Mouse (Mus musculus) liver, postnatal 0 days (tissue): ENCODE measurements around the gene Gm35549. TPM values are rescaled to one million over a fixed set of nuclear protein-coding genes. Genes with fewer than 3 reads are reported as not detected.

Experiments used
- ATAC-seq: fragments of 200-750 bp; cut with Nextera tagmentation; 2 replicates; pipeline ENCODE4 v1.8.0; 2017; ENCODE audit warnings: mild to moderate bottlenecking, moderate library complexity
- DNase-seq: peaks from one replicate; pipeline ENCODE4 v3.0.0-alpha.2; 2016
- H3K27ac ChIP-seq: fragments of 300-500 bp; sonication (generic); 2 replicates; pipeline ENCODE4 v1.5.1; 2014; ENCODE audit warnings: antibody characterized with exemption, moderate library complexity, mild to moderate bottlenecking, low read depth
- H3K27me3 ChIP-seq: fragments of 300-500 bp; sonication (generic); 2 replicates; pipeline ENCODE4 v1.6.1; 2014; ENCODE audit warnings: low read length, control low read depth, mixed read lengths; ENCODE audit not compliant: insufficient read depth
- H3K36me3 ChIP-seq: fragments of 300-500 bp; sonication (generic); replicated peaks from 2 replicates; pipeline ENCODE4 v1.6.1; 2014; ENCODE audit warnings: mild to moderate bottlenecking, control low read depth, low read length, moderate library complexity, mixed read lengths; ENCODE audit not compliant: insufficient read depth
- H3K4me1 ChIP-seq: fragments of 300-500 bp; sonication (generic); 2 replicates; pipeline ENCODE4 v1.6.1; 2014; ENCODE audit warnings: antibody characterized with exemption, mild to moderate bottlenecking, control low read depth; ENCODE audit not compliant: insufficient read depth
- H3K4me2 ChIP-seq: fragments of 300-500 bp; sonication (generic); 2 replicates; pipeline ENCODE4 v1.6.1; 2014; ENCODE audit warnings: low read depth, mild to moderate bottlenecking, low read length, moderate library complexity, mixed read lengths
- H3K4me3 ChIP-seq: fragments of 300-500 bp; sonication (generic); 2 replicates; pipeline ENCODE4 v1.5.1; 2014; ENCODE audit warnings: low read depth, low read length
- H3K9ac ChIP-seq: fragments of 300-500 bp; sonication (generic); replicated peaks from 2 replicates; pipeline ENCODE4 v1.6.1; 2014; ENCODE audit warnings: mild to moderate bottlenecking, moderate library complexity
- H3K9me3 ChIP-seq: fragments of 300-500 bp; sonication (generic); 2 replicates; pipeline ENCODE4 v1.6.1; 2016; ENCODE audit warnings: mild to moderate bottlenecking, control low read depth, low read length, mixed read lengths
- CTCF ChIP-seq: sonication (generic); IDR thresholded peaks from 2 replicates; pipeline ENCODE4 v1.5.1; 2016; ENCODE audit warnings: antibody characterized with exemption, low read depth
- EP300 ChIP-seq: IDR thresholded peaks from 2 replicates; pipeline ENCODE4 v1.6.1; 2016; ENCODE audit warnings: antibody characterized with exemption, low read depth, mild to moderate bottlenecking
- WGBS: fragments of 180-500 bp; shearing (Covaris S2); extraction: QIAGEN DNeasy Blood & Tissue Kit; methylation state at CpG from one replicate; pipeline ENCODE4 v1.1.7; 2014; ENCODE audit not compliant: insufficient replicate concordance; 5-methylcytosine and 5-hydroxymethylcytosine counted together
- polyA plus RNA-seq: library from polyadenylated mRNA; unstranded; fragments of >200 nt; fragmentation: Nextera tagmentation; extraction: Ambion mirVana; gene quantifications from 2 replicates; pipeline ENCODE4 v1.2.1, GENCODE M21; 2015

The Gm35549 gene
- polyA plus RNA-seq, 1 experiment from 2014 or later = not detected

DNA sequence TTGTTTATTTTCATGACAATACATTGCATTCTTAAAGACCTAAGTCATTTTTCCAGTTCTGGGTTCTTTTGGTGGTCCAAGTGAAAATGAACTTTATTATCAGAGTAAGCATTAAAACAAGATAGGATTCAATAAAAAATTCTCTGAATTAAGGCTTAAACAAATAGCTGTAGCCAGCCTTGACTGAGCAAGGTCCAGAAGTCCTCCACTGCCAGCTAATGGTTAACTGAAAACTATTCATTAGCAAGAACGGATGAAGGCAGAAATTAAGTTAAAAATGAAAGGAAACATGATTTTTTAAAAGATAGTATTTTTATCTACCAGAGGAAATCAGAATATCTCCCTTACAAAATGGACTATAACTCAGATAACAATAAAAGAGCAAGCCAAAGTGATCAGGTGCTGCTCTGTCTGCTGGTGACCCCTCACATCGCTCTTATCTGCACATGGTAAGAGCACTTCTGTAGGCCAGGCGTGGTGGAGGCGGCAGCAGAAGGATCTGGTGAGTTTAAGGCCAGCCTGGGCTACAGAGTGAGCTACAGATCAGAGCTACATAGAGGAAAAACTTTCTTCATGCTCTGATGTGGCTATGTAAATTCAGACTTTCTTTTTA, 28.5 kb downstream of the Gm35549 start:
- no peak overlapping the region for H3K4me3 ChIP-seq
- no peaks in the 10 kb centered on the region for H3K27me3 ChIP-seq
- no peak overlapping the region for H3K27ac ChIP-seq
- DNase-seq = no peak
- no peaks in the 10 kb centered on the region for H3K9me3 ChIP-seq
- peaks cover 5% of the 10 kb centered on the region; the same call in 1 of the 2 replicates for H3K36me3 ChIP-seq
- H3K9ac ChIP-seq = no peak overlapping the region
- no peak for TF ChIP-seq CTCF
- TF ChIP-seq EP300 = no peak
- no peaks in the 10 kb centered on the region for H3K4me1 ChIP-seq
- no peak overlapping the region for H3K4me2 ChIP-seq
- peak; percentile 54; the same call in 1 of the 2 replicates for ATAC-seq
- 58% methylated on average over 4 of the region's 4 CpGs for WGBS

- Histone ChIP-seq H3K4me1 (no peaks in the 10 kb centered on the region), H3K27me3 (no peaks in the 10 kb centered on the region), H3K9ac (no peak overlapping the region), H3K4me2 (no peak overlapping the region), H3K4me3 (no peak overlapping the region), H3K36me3 (peaks cover 2% of the 10 kb centered on the region; the same call in 1 of the 2 replicates), H3K9me3 (no peaks in the 10 kb centered on the region), H3K27ac (no peak overlapping the region)
- 83% methylated on average over 2 of the region's 2 CpGs for WGBS
- ATAC-seq (no peak), DNase-seq (no peak)
- TF ChIP-seq CTCF (no peak), EP300 (no peak)
These were observed 29.1 kb downstream of the Gm35549 start for GRCm38 (mm10) chr9:122814775-122815174.

GRCm38 (mm10) chr9:122812386-122812785, 31.4 kb downstream of the Gm35549 start:
- 76% methylated on average over 5 of the region's 5 CpGs for WGBS
- H3K4me1 ChIP-seq = no peaks in the 10 kb centered on the region
- H3K27ac ChIP-seq = no peak overlapping the region
- H3K27me3 ChIP-seq = no peaks in the 10 kb centered on the region
- no peak overlapping the region for H3K4me3 ChIP-seq
- ATAC-seq = no peak
- H3K9me3 ChIP-seq = no peaks in the 10 kb centered on the region
- no peak for DNase-seq
- no peak overlapping the region for H3K4me2 ChIP-seq
- no peak overlapping the region for H3K9ac ChIP-seq
- TF ChIP-seq CTCF (no peak), EP300 (no peak)
- H3K36me3 ChIP-seq = no peaks in the 10 kb centered on the region; the same call in 1 of the 2 replicates

DNA sequence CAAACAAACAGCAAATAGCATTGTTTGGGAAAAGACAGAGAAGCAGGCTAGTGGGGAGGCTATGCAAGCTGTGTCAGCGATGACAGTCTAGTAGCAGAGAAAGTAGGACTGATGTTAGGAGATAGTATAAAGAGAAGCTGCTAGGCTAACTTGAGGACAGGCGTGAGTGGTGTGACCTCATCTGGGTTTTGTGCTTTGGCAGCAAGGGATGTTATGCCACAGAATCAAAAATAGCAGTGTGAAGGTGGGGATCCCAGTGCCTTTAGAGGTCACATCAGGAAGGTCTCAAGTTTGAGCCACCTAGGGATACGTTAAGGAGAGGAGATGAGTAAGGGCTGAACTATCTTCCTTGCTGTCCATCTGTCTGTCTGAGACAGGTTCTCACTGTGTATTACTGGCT, 33.6 kb downstream of the Gm35549 start:
- peaks cover 13% of the 10 kb centered on the region for H3K4me1 ChIP-seq
- H3K27me3 ChIP-seq = no peaks in the 10 kb centered on the region
- TF ChIP-seq CTCF (no peak), EP300 (no peak)
- no peaks in the 10 kb centered on the region; the same call in 1 of the 2 replicates for H3K36me3 ChIP-seq
- ATAC-seq = no peak
- no peak overlapping the region for H3K4me3 ChIP-seq
- no peak overlapping the region for H3K27ac ChIP-seq
- no peak for DNase-seq
- 72% methylated on average over 3 of the region's 3 CpGs for WGBS
- H3K9me3 ChIP-seq = no peaks in the 10 kb centered on the region
- H3K4me2 ChIP-seq = no peak overlapping the region
- no peak overlapping the region for H3K9ac ChIP-seq

- 91% methylated on average over 2 of the region's 2 CpGs for WGBS
- ATAC-seq = no peak
These were observed 36.6 kb downstream of the Gm35549 start for GRCm38 (mm10) chr9:122807186-122807585.

GRCm38 (mm10) chr9:122805845-122806341, 37.9 kb downstream of the Gm35549 start:
- H3K4me3 ChIP-seq = peak overlapping the region; percentile 68
- peak overlapping the region; percentile 80 for H3K9ac ChIP-seq
- 19% methylated on average over 10 of the region's 10 CpGs for WGBS
- peak overlapping the region; percentile 97 for H3K27ac ChIP-seq
- peak overlapping the region; percentile 92 for H3K4me2 ChIP-seq
- DNase-seq = no peak
- ATAC-seq = no peak
- no peaks in the 10 kb centered on the region for H3K36me3 ChIP-seq
- peaks cover 17% of the 10 kb centered on the region for H3K4me1 ChIP-seq
- H3K27me3 ChIP-seq = no peaks in the 10 kb centered on the region
- no peaks in the 10 kb centered on the region for H3K9me3 ChIP-seq
- TF ChIP-seq EP300 (no peak), CTCF (no peak)

More at GRCm38 (mm10) chr9:122807186-122807585, 36.6 kb downstream of the Gm35549 start:
- no peak for TF ChIP-seq EP300
- TF ChIP-seq CTCF = no peak
- Histone ChIP-seq H3K9ac (no peak overlapping the region), H3K27me3 (no peaks in the 10 kb centered on the region), H3K4me3 (no peak overlapping the region), H3K27ac (no peak overlapping the region), H3K9me3 (no peaks in the 10 kb centered on the region), H3K4me1 (peaks cover 17% of the 10 kb centered on the region), H3K4me2 (no peak overlapping the region), H3K36me3 (no peaks in the 10 kb centered on the region)
- no peak for DNase-seq
